In genomic region chr9:20544070-20544821, GRCm38 (mm10) we compare ENCODE assay signal across 9 mouse cellular contexts. TPM values are rescaled to one million over a fixed set of nuclear protein-coding genes. Genes with fewer than 3 reads are reported as not detected.
DNase-seq lines count a peak whose midpoint lies in the region; ATAC-seq and TF ChIP-seq lines count a peak whose summit lies in the region.
"Had no signal": no experiment of that assay in that cellular context is flagged by ENCODE, and none has a peak within 500 bp of the region (broad histone marks: within the 10 kb centered on the region; RNA-seq: fewer than 3 reads in every experiment).

No protein-coding gene starts in this region.

- no peaks in the 10 kb centered on the region; the same call in 1 of the 2 replicates for H3K4me1 ChIP-seq in embryonic facial prominence, embryonic 13.5 days
- H3K4me1 ChIP-seq in kidney, adult 2 months (ENCODE audit: control insufficient read depth, insufficient read depth, low read length) = no peaks in the 10 kb centered on the region
- H3K4me1 ChIP-seq in limb, embryonic 10.5 days = peaks cover 17% of the 10 kb centered on the region
- no peaks in the 10 kb centered on the region; the same call in 1 of the 2 replicates for H3K4me1 ChIP-seq in midbrain, embryonic 11.5 days (ENCODE audit: control insufficient read depth, insufficient read depth, low read length)

- no peaks in the 10 kb centered on the region for H3K9me3 ChIP-seq in embryonic facial prominence, embryonic 13.5 days
- no peaks in the 10 kb centered on the region for H3K9me3 ChIP-seq in limb, embryonic 10.5 days (replicated peaks)
- no peaks in the 10 kb centered on the region for H3K9me3 ChIP-seq in midbrain, embryonic 11.5 days (ENCODE audit: control insufficient read depth, low read length)

- 3% methylated on average over 43 of the region's 43 CpGs for WGBS in embryonic facial prominence, embryonic 13.5 days
- WGBS in kidney, adult 2 months = 3% methylated on average over 43 of the region's 43 CpGs
- 2% methylated on average over 43 of the region's 43 CpGs for WGBS in limb, embryonic 10.5 days
- 2% methylated on average over 43 of the region's 43 CpGs for WGBS in midbrain, embryonic 11.5 days

- 0 out of 2 replicates have a peak, but pooled peaks have one; percentile 4 for TF ChIP-seq CTCF in kidney, adult 2 months (conservative IDR thresholded peaks at IDR 0.05; ENCODE audit: insufficient read depth, insufficient read length, low read depth, low read length)

- H3K4me3 ChIP-seq in embryonic facial prominence, embryonic 13.5 days = peak overlapping the region; percentile 46
- H3K4me3 ChIP-seq in kidney, adult 2 months (ENCODE audit: insufficient read depth, low read depth, low read length) = peak overlapping the region; percentile 57
- H3K4me3 ChIP-seq in limb, embryonic 10.5 days = peak overlapping the region; percentile 58
- H3K4me3 ChIP-seq in midbrain, embryonic 11.5 days (ENCODE audit: low read depth, low read length) = peak overlapping the region; percentile 31
- H3K4me3 ChIP-seq: myocyte had no signal

- no peak for TF ChIP-seq POLR2A in kidney, adult 2 months (IDR thresholded peaks at IDR 0.05; ENCODE audit: low read depth, low read length)

- peak overlapping the region; percentile 76 for H3K4me2 ChIP-seq in embryonic facial prominence, embryonic 13.5 days
- H3K4me2 ChIP-seq in midbrain, embryonic 11.5 days = peak overlapping the region; percentile 64

- no peaks in the 10 kb centered on the region for H3K36me3 ChIP-seq in embryonic facial prominence, embryonic 13.5 days
- no peaks in the 10 kb centered on the region for H3K36me3 ChIP-seq in kidney, adult 2 months (ENCODE audit: control insufficient read depth, insufficient read depth, low read length)
- no peaks in the 10 kb centered on the region for H3K36me3 ChIP-seq in limb, embryonic 10.5 days
- H3K36me3 ChIP-seq in midbrain, embryonic 11.5 days (ENCODE audit: control insufficient read depth, insufficient read depth, low read length) = no peaks in the 10 kb centered on the region

- H3K27me3 ChIP-seq in embryonic facial prominence, embryonic 13.5 days = 0 out of 2 replicates have a peak, but pooled peaks cover 8% of the 10 kb centered on the region
- H3K27me3 ChIP-seq in kidney, adult 2 months (replicated peaks; ENCODE audit: control insufficient read depth, insufficient read depth, low read length) = no peaks in the 10 kb centered on the region
- H3K27me3 ChIP-seq in limb, embryonic 10.5 days (ENCODE audit: low read depth, poor library complexity, severe bottlenecking) = 0 out of 2 replicates have a peak, but pooled peaks cover 1% of the 10 kb centered on the region
- no peaks in the 10 kb centered on the region for H3K27me3 ChIP-seq in midbrain, embryonic 11.5 days (ENCODE audit: control insufficient read depth, insufficient read depth, low read length)

- peak overlapping the region; percentile 68 for H3K9ac ChIP-seq in embryonic facial prominence, embryonic 13.5 days
- H3K9ac ChIP-seq in midbrain, embryonic 11.5 days (ENCODE audit: low read length) = peak overlapping the region; percentile 72

- H3K27ac ChIP-seq in embryonic facial prominence, embryonic 13.5 days = peak overlapping the region; percentile 90
- peak overlapping the region; percentile 44; the same call in 1 of the 2 replicates for H3K27ac ChIP-seq in kidney, adult 2 months (ENCODE audit: insufficient read depth, low read depth, low read length)
- H3K27ac ChIP-seq in limb, embryonic 10.5 days = peak overlapping the region; percentile 93
- peak overlapping the region; percentile 88 for H3K27ac ChIP-seq in midbrain, embryonic 11.5 days (ENCODE audit: low read depth, low read length)

- DNase-seq in adrenal gland, postnatal 36 days = peak; percentile 85 to 91
- DNase-seq in heart, adult 8-10 months (ENCODE audit: low spot score) = peak; percentile 76
- peak; percentile 89 for DNase-seq in kidney, adult 2 months
- DNase-seq in limb, embryonic 10.5 days (ENCODE audit: low spot score) = peak; percentile 95
- peak; percentile 99 for DNase-seq in midbrain, embryonic 11.5 days (ENCODE audit: low spot score, missing footprints)
- DNase-seq in right cerebral cortex, postnatal 4 days = peak; percentile 77
- DNase-seq in urinary bladder, postnatal 4 days (ENCODE audit: low spot score in 2 of 2) = peak; percentile 88 to 89

- ATAC-seq in embryonic facial prominence, embryonic 13.5 days (ENCODE audit: insufficient number of reproducible peaks, insufficient read depth, low FRiP score, low TSS enrichment, low read depth) = peak; percentile 92
- ATAC-seq in midbrain, embryonic 11.5 days (ENCODE audit: low FRiP score) = peak; percentile 98

RNA-seq across cellular contexts. Expression of gene Zfp266, which starts 23.0 kb away (rescaled TPM):
- total RNA-seq in adrenal gland, postnatal 36 days (2021) = 10 to 100 TPM; 36.8 to 38.1 TPM
- polyA plus RNA-seq in embryonic facial prominence, embryonic 13.5 days (2015; fragmentation: Nextera tagmentation; extraction: Ambion mirVana) = 148 and 158 TPM in 2 replicates
- total RNA-seq in heart, adult 8-10 months (2022) = 10 to 100 TPM; 20.3 to 28.4 (median 21.8) TPM
- polyA plus RNA-seq in kidney, adult 2 months (2012; rRNA removed) = 4.7 and 6.6 TPM in 2 replicates
- polyA plus RNA-seq in limb, embryonic 10.5 days (2016; fragmentation: Nextera tagmentation; extraction: Ambion mirVana) = 128 and 162 TPM in 2 replicates
- polyA plus RNA-seq in midbrain, embryonic 11.5 days (2014; fragmentation: Nextera tagmentation; extraction: Ambion mirVana) = 127 and 140 TPM in 2 replicates

RNA-seq across cellular contexts. Expression of gene Zfp846, which starts 36.8 kb away (rescaled TPM):
- total RNA-seq in adrenal gland, postnatal 36 days (2021) = 1 to 10 TPM; 7.1 to 7.4 TPM
- 27.1 and 31.2 TPM in 2 replicates for polyA plus RNA-seq in embryonic facial prominence, embryonic 13.5 days (2015; fragmentation: Nextera tagmentation; extraction: Ambion mirVana)
- 1 to 10 TPM; 3.2 to 5.7 (median 5.1) TPM for total RNA-seq in heart, adult 8-10 months (2022)
- 1.4 and 1.9 TPM in 2 replicates for polyA plus RNA-seq in kidney, adult 2 months (2012; rRNA removed)
- polyA plus RNA-seq in limb, embryonic 10.5 days (2016; fragmentation: Nextera tagmentation; extraction: Ambion mirVana) = 14.2 and 16.3 TPM in 2 replicates
- polyA plus RNA-seq in midbrain, embryonic 11.5 days (2014; fragmentation: Nextera tagmentation; extraction: Ambion mirVana) = 23.8 and 24.8 TPM in 2 replicates

RNA-seq across cellular contexts. Expression of gene Zfp426, which starts 51.7 kb away (rescaled TPM):
- total RNA-seq in adrenal gland, postnatal 36 days (2021) = 10 to 100 TPM; 21.8 to 22.0 TPM
- 23.5 and 23.9 TPM in 2 replicates for polyA plus RNA-seq in embryonic facial prominence, embryonic 13.5 days (2015; fragmentation: Nextera tagmentation; extraction: Ambion mirVana)
- 10 to 100 TPM in 2 of 4 experiments, 1 to 10 TPM in 2; 9.3 to 11.2 (median 9.9) TPM for total RNA-seq in heart, adult 8-10 months (2022)
- polyA plus RNA-seq in kidney, adult 2 months (2012; rRNA removed) = 4.6 and 5.6 TPM in 2 replicates
- polyA plus RNA-seq in limb, embryonic 10.5 days (2016; fragmentation: Nextera tagmentation; extraction: Ambion mirVana) = 17.7 and 23.6 TPM in 2 replicates
- 37.3 and 41.7 TPM in 2 replicates for polyA plus RNA-seq in midbrain, embryonic 11.5 days (2014; fragmentation: Nextera tagmentation; extraction: Ambion mirVana)

Comparison
In these comparisons a context has a peak if more than half of its experiments do, and no peak if none do; other contexts are left out.
1. Peak in every context shown above with its lines: DNase-seq, ATAC-seq, H3K4me3 ChIP-seq and H3K27ac ChIP-seq.
2. RNA of gene Zfp266, which starts 23.0 kb away (polyA plus RNA-seq): 128 to 162 TPM in limb, embryonic 10.5 days, 148 to 158 TPM in embryonic facial prominence, embryonic 13.5 days and 127 to 140 TPM in midbrain, embryonic 11.5 days; 4.7 to 6.6 TPM in kidney, adult 2 months; every median in the first group is over 10 times any median in the second.